Mouse (Mus musculus) C2C12 (cell line): ENCODE data around the gene Lilrb4a. TPM values are rescaled to one million over a fixed set of nuclear protein-coding genes. Genes with fewer than 3 reads are reported as not detected.

Experiments used
- H3K27me3 ChIP-seq: one replicate; pipeline ENCODE4 v1.6.1; 2011; ENCODE audit not compliant: control insufficient read depth, insufficient read depth, insufficient read length
- H3K36me3 ChIP-seq: one replicate; pipeline ENCODE4 v1.6.1; 2011; ENCODE audit not compliant: control insufficient read depth, insufficient read depth
- H3K4me3 ChIP-seq: one replicate; pipeline ENCODE4 v1.5.1; 2011; ENCODE audit warnings: mild to moderate bottlenecking, control low read depth; ENCODE audit not compliant: poor library complexity, insufficient read depth, severe bottlenecking
- H3K79me2 ChIP-seq: one replicate; pipeline ENCODE4 v1.6.1; 2011; ENCODE audit not compliant: control insufficient read depth, insufficient read depth
- H3K79me3 ChIP-seq: one replicate; pipeline ENCODE4 v1.6.1; 2011; ENCODE audit warnings: low read depth, control low read depth
- H3ac ChIP-seq: one replicate; pipeline ENCODE3; 2011; ENCODE audit warnings: low read depth; ENCODE audit not compliant: control insufficient read depth, insufficient read length
- CEBPB ChIP-seq: IDR thresholded peaks from one replicate; pipeline ENCODE4 v1.6.1; 2011; ENCODE audit warnings: low read depth, mild to moderate bottlenecking, control low read depth, moderate library complexity
- CTCF ChIP-seq: IDR thresholded peaks from one replicate; pipeline ENCODE4 v1.5.1; 2011; ENCODE audit not compliant: control insufficient read depth, insufficient read depth, insufficient read length
- FOSL1 ChIP-seq: IDR thresholded peaks from one replicate; pipeline ENCODE4 v1.8.0; 2011; ENCODE audit warnings: mild to moderate bottlenecking, low read length; ENCODE audit not compliant: poor library complexity, insufficient read depth, severe bottlenecking
- MAX ChIP-seq: IDR thresholded peaks from one replicate; pipeline ENCODE4 v1.6.1; 2011; ENCODE audit warnings: mild to moderate bottlenecking, control low read depth
- MYOD1 ChIP-seq: IDR thresholded peaks from one replicate; pipeline ENCODE4 v1.6.1; 2011; ENCODE audit warnings: low read depth; ENCODE audit not compliant: control insufficient read depth, insufficient read length
- MYOG ChIP-seq: IDR thresholded peaks from one replicate; pipeline ENCODE4 v1.6.1; 2011; ENCODE audit not compliant: control insufficient read depth, insufficient read length; ENCODE audit errors: extremely low read depth
- USF1 ChIP-seq: IDR thresholded peaks from one replicate; pipeline ENCODE4 v1.6.1; 2011; ENCODE audit warnings: low read depth, mild to moderate bottlenecking, control low read depth, moderate library complexity
- polyA plus RNA-seq: library from polyadenylated mRNA; unstranded; fragments of >200 nt; fragmentation: generic; extraction: Trizol; gene quantifications from one replicate; pipeline ENCODE4 v1.2.1, GENCODE M21; 2012; ENCODE audit warnings: missing spikeins

The Lilrb4a gene
- polyA plus RNA-seq, 1 experiment, result 0.06 TPM

DNA sequence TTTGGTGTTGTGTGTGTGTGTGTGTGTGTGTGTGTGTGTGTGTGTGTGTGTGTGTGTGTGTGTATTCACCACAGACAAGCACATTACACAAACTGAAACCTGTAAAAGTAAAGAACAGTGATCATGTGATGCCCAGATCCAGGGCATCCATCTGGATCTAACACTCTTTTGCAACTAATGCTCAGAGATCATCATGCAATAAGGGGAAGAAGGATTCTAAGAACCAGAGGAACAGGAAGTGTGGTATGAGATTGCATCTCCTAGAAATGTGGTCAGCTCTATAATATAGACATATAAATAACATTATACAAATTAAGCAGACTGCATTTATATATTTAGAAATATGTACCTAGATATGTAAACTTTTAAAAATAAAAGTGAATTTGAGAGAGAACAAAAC lies 29.3 kb downstream of the Lilrb4a start:
- H3ac ChIP-seq, result no peak overlapping the region
- no peaks in the 10 kb centered on the region for H3K79me2 ChIP-seq
- H3K4me3 ChIP-seq, result no peak overlapping the region
- TF ChIP-seq MAX (no peak), MYOD1 (no peak), MYOG (no peak), FOSL1 (no peak), USF1 (no peak), CEBPB (no peak), CTCF (no peak)
- no peaks in the 10 kb centered on the region for H3K79me3 ChIP-seq
- H3K36me3 ChIP-seq, result no peaks in the 10 kb centered on the region
- H3K27me3 ChIP-seq, result no peaks in the 10 kb centered on the region

DNA sequence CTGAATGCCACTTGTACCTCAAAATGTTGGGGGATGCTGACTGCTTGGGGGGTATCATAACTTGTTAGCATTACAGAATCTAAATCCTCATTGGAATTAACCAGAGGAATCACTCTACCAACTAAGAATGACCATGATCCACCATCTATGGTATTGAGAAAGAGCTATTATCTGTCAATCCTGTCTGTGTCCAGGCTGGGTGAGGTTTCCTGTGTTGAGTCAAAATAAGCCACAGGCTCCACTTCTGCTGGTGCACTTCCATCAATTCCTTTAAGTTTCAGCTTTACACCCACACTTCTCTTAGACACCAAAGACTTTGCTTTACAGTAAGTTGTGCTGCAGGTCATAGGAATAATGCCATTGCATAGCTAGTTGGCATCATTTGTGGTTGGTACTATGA lies 30.7 kb downstream of the Lilrb4a start:
- Histone ChIP-seq H3ac (no peak overlapping the region), H3K79me2 (no peaks in the 10 kb centered on the region), H3K27me3 (no peaks in the 10 kb centered on the region), H3K36me3 (no peaks in the 10 kb centered on the region), H3K4me3 (no peak overlapping the region), H3K79me3 (no peaks in the 10 kb centered on the region)
- TF ChIP-seq MAX (no peak), USF1 (no peak), CEBPB (no peak), MYOD1 (no peak), CTCF (no peak), FOSL1 (no peak), MYOG (no peak)

DNA sequence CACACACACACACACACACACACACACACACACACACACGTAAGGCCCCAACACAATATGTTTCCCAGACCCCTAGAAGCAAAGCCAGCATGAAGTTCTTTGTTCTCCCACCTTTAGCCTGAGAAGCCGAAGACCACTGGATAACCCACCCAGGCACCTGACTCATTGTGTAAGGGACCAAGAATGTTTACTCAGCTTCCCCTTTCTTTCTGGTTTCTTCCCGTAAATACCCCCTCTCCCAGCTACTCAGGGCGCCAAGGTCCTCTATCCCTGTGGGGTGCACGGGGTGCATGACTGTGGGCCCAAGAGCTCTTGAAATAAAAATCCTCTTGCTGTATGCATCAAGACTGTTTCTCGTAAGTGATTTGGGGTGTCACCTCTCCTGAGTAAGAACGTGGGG lies 35.3 kb downstream of the Lilrb4a start:
- no peak overlapping the region for H3K4me3 ChIP-seq
- TF ChIP-seq MAX (no peak), MYOD1 (no peak), MYOG (no peak), FOSL1 (no peak), USF1 (no peak), CEBPB (no peak), CTCF (no peak)
- H3K27me3 ChIP-seq, result no peaks in the 10 kb centered on the region

DNA sequence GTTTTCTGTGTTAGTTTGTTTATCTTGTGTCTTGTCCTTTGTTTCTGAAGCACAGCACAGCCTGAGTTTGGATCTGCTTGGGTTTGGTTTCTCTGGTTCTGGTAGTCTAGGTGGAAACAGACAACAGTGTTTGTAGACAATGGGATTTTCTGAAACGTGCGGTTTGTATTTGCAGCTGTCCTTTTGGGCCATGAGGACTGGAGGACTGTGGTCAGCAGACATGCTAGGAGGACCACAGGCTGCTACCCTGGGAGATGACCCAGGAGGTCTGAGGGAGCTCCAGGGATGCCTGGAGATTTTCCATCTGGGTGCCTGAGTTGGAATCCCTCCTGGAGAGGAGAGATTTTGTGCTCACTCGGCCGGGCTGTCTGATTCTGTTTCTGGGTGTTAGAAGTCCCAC lies 35.9 kb downstream of the Lilrb4a start:
- no peak overlapping the region for H3ac ChIP-seq
- TF ChIP-seq FOSL1 (no peak), MYOD1 (peak; percentile 72), CTCF (no peak)
- no peaks in the 10 kb centered on the region for H3K36me3 ChIP-seq
- no peaks in the 10 kb centered on the region for H3K79me3 ChIP-seq
- no peaks in the 10 kb centered on the region for H3K79me2 ChIP-seq
- no peak overlapping the region for H3K4me3 ChIP-seq
- no peaks in the 10 kb centered on the region for H3K27me3 ChIP-seq

More for the DNA sequence above, 35.3 kb downstream of the Lilrb4a start:
- no peaks in the 10 kb centered on the region for H3K79me3 ChIP-seq
- no peaks in the 10 kb centered on the region for H3K79me2 ChIP-seq
- H3ac ChIP-seq, result no peak overlapping the region
- no peaks in the 10 kb centered on the region for H3K36me3 ChIP-seq

DNA sequence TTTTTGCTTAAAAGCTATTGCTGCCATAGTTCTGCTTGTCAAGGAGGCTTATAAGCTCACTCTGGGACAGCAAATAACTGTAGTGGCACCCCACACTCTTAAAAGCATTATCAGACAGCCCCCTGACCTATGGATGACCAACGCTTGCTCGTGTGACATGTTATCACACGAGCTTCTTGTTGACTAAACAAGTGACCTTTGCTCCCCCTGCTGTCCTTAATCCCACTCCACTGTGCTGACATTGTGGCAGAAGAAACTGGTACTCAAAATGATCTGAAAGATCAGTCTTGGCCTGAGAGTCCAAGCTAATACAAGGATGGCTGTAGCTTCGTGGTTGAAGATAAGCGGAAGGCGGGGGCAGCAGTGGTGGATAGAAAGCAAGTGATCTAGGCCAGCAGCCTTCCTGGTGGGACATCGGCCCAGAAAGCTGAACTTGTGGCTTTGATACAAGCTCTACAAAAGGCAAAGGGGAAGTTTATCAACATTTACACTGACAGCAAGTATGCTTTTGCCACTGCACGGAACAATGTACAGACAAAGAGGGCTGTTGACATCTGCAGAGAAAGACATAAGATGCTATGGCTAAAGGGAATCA lies 38.2 kb downstream of the Lilrb4a start:
- H3K4me3 ChIP-seq, result no peak overlapping the region
- H3K79me3 ChIP-seq, result no peaks in the 10 kb centered on the region
- no peaks in the 10 kb centered on the region for H3K27me3 ChIP-seq
- no peak overlapping the region for H3ac ChIP-seq
- no peaks in the 10 kb centered on the region for H3K79me2 ChIP-seq
- no peaks in the 10 kb centered on the region for H3K36me3 ChIP-seq
- no peak for TF ChIP-seq CTCF
- TF ChIP-seq MYOG, result no peak
- no peak for TF ChIP-seq USF1

DNA sequence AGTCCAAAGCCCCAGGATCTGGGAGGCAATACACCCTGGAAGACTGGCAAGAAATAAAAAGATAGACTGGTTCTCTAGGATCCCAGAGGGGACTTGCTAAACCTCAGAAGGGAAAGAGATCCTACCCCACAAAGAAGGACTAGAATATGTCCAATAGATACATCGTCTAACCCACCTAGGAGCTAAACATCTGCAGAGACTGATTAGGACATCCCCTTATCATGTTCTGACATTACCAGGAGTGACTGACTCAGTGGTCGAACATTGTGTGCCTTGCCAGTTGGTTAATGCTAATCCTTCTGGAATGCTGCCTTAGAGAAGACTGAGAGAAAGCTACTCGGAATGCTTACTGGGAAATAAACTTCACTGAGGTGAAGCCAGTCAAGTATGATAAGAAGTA lies 38.7 kb downstream of the Lilrb4a start:
- Histone ChIP-seq H3K4me3 (no peak overlapping the region), H3ac (no peak overlapping the region), H3K36me3 (no peaks in the 10 kb centered on the region), H3K79me3 (no peaks in the 10 kb centered on the region), H3K79me2 (no peaks in the 10 kb centered on the region), H3K27me3 (no peaks in the 10 kb centered on the region)
- no peak for TF ChIP-seq CEBPB
- TF ChIP-seq MYOD1, result no peak
